In genomic region chr1:30685318-30685717, GRCm38 (mm10) we compare ENCODE assay signal across 22 mouse cellular contexts.
DNase-seq lines count a peak whose midpoint lies in the region; ATAC-seq and TF ChIP-seq lines count a peak whose summit lies in the region.
"Had no signal": no experiment of that assay in that cellular context is flagged by ENCODE, and none has a peak within 500 bp of the region (broad histone marks: within the 10 kb centered on the region; RNA-seq: fewer than 3 reads in every experiment).

No protein-coding gene starts in this region.

- peak; percentile 98 for ATAC-seq in frontal cortex, adult (ENCODE audit: low TSS enrichment)
- ATAC-seq: activated CD4-positive, CD25-positive, alpha-beta regulatory T cell, adult 4 months; forebrain, embryonic 13.5 days; forebrain, embryonic 16.5 days had no signal

- DNase-seq in frontal cortex, postnatal 10 days (ENCODE audit: low spot score in 2 of 2) = no peak
- DNase-seq in left cerebral cortex, adult 2 months (ENCODE audit: extremely low spot score in 1 of 2, low spot score in 2 of 2) = no peak
- no peak for DNase-seq in left cerebral cortex, postnatal 36 days (ENCODE audit: low spot score in 2 of 2)
- peak; percentile 37 for DNase-seq in right cerebral cortex, adult 18-20 months
- no peak for DNase-seq in right cerebral cortex, postnatal 4 days
- DNase-seq in telencephalon, adult 2 months (ENCODE audit: low read depth, low spot score) = peak; percentile 51
- no peak for DNase-seq in lung, adult 2 months
- DNase-seq: adrenal gland, adult 8-10 months; adrenal gland, postnatal 25 days; cerebellum, adult 18-20 months; cerebellum, adult 9-11 months; cerebellum, postnatal 36 days; gastrocnemius, adult 2 months; gastrocnemius, postnatal 14 days; heart, adult 11 months had no signal

- no peak for TF ChIP-seq CTCF in left cerebral cortex, adult 2 months (IDR thresholded peaks at IDR 0.05)
- no peak for TF ChIP-seq CTCF in lung, adult 2 months (IDR thresholded peaks at IDR 0.05; ENCODE audit: insufficient read depth, low read length)

- no peak overlapping the region for H3K4me3 ChIP-seq in left cerebral cortex, adult 2 months
- H3K4me3 ChIP-seq in lung, adult 2 months (replicated peaks; ENCODE audit: extremely low read depth, low read depth, low read length) = no peak overlapping the region
- H3K4me3 ChIP-seq: forebrain, embryonic 10.5 days; forebrain, embryonic 13.5 days; gastrocnemius, adult 2 months; hindbrain, embryonic 12.5 days; hindbrain, embryonic 15.5 days had no signal

- H3K27ac ChIP-seq in left cerebral cortex, adult 2 months = peak overlapping the region; percentile 20; the same call in 1 of the 2 replicates
- H3K27ac ChIP-seq: forebrain, embryonic 10.5 days; forebrain, embryonic 13.5 days; gastrocnemius, adult 2 months; hindbrain, embryonic 12.5 days; hindbrain, embryonic 15.5 days had no signal

- intact Hi-C loops in left cerebral cortex, adult 2 months (cut with DNase I) = loop anchor here (2.0 kb wide), 1 partner anchor 91 kb away; no protein-coding TSS in a partner anchor
- intact Hi-C loops in left cerebral cortex, postnatal 36 days (cut with DNase I) = no loop called here

- H3K4me1 ChIP-seq in lung, adult 2 months (ENCODE audit: control insufficient read depth, insufficient read depth, low read length) = no peaks in the 10 kb centered on the region
- H3K4me1 ChIP-seq: forebrain, embryonic 10.5 days; forebrain, embryonic 13.5 days; hindbrain, embryonic 12.5 days; hindbrain, embryonic 15.5 days had no signal

- no peak for TF ChIP-seq POLR2A in lung, adult 2 months (IDR thresholded peaks at IDR 0.05; ENCODE audit: borderline replicate concordance, extremely low read depth, low read depth, low read length)

- 78% methylated on average over 3 of the region's 3 CpGs for WGBS in lung, adult 2 months

Comparison
In these comparisons a context has a peak if more than half of its experiments do, and no peak if none do; other contexts are left out.
1. DNase-seq: peak in right cerebral cortex, adult 18-20 months (single experiment) and telencephalon, adult 2 months (single experiment); none in frontal cortex, postnatal 10 days (0 of 2), left cerebral cortex, adult 2 months (0 of 2), left cerebral cortex, postnatal 36 days (0 of 2), right cerebral cortex, postnatal 4 days (single experiment) and lung, adult 2 months (single experiment).